Mouse (Mus musculus) myocyte (in vitro differentiated cells): ENCODE data around the gene Pianp. TPM values are rescaled to one million over a fixed set of nuclear protein-coding genes. Genes with fewer than 3 reads are reported as not detected.

Experiments used
- H3K27me3 ChIP-seq: one replicate; pipeline ENCODE4 v1.6.1; 2011; ENCODE audit not compliant: control insufficient read depth, insufficient read depth, insufficient read length
- H3K36me3 ChIP-seq: one replicate; pipeline ENCODE4 v1.6.1; 2011; ENCODE audit not compliant: control insufficient read depth, insufficient read depth
- H3K4me2 ChIP-seq: one replicate; pipeline ENCODE4 v1.6.1; 2011; ENCODE audit warnings: low read depth, control low read depth
- H3K4me3 ChIP-seq: one replicate; pipeline ENCODE4 v1.5.1; 2011; ENCODE audit warnings: mild to moderate bottlenecking, control low read depth, moderate library complexity
- H3K79me2 ChIP-seq: one replicate; pipeline ENCODE4 v1.6.1; 2011; ENCODE audit not compliant: control insufficient read depth, insufficient read depth
- H3ac ChIP-seq: one replicate; pipeline ENCODE4 v1.6.1; 2011; ENCODE audit not compliant: control insufficient read depth, insufficient read length
- CEBPB ChIP-seq: IDR thresholded peaks from 2 replicates; pipeline ENCODE4 v1.6.1; 2011; ENCODE audit warnings: mild to moderate bottlenecking, moderate library complexity; ENCODE audit not compliant: poor library complexity, insufficient read depth, severe bottlenecking
- E2F4 ChIP-seq: IDR thresholded peaks from one replicate; pipeline ENCODE4 v1.6.1; 2011; ENCODE audit warnings: mild to moderate bottlenecking, control low read depth, moderate library complexity; ENCODE audit not compliant: insufficient read depth
- MAX ChIP-seq: IDR thresholded peaks from one replicate; pipeline ENCODE4 v1.6.1; 2011; ENCODE audit warnings: low read depth, mild to moderate bottlenecking, control low read depth
- MYOD1 ChIP-seq, 3 experiments: IDR thresholded peaks; one replicate each; pipeline ENCODE4 v1.6.1; 2011; ENCODE audit warnings: control low read depth in 2 of 3, low read depth in 2 of 3, mild to moderate bottlenecking in 2 of 3, moderate library complexity in 1 of 3; ENCODE audit not compliant: insufficient read length in 2 of 3, control insufficient read depth in 1 of 3
- MYOG ChIP-seq, 3 experiments: IDR thresholded peaks; one replicate each; pipeline ENCODE4 v1.6.1; 2011; ENCODE audit warnings: control low read depth in 2 of 3, low read depth in 2 of 3, mild to moderate bottlenecking in 2 of 3; ENCODE audit not compliant: insufficient read length in 2 of 3, control insufficient read depth in 1 of 3, insufficient read depth in 1 of 3
- POLR2A ChIP-seq: IDR thresholded peaks from one replicate; pipeline ENCODE4 v1.6.1; 2011; ENCODE audit warnings: low read depth, mild to moderate bottlenecking, control low read depth, moderate library complexity; ENCODE audit not compliant: insufficient read length
- POLR2AphosphoS2 ChIP-seq: IDR thresholded peaks from one replicate; pipeline ENCODE4 v1.6.1; 2011; ENCODE audit warnings: low read depth, control low read depth; ENCODE audit not compliant: insufficient read length
- REST ChIP-seq: IDR thresholded peaks from one replicate; pipeline ENCODE4 v1.6.1; 2011; ENCODE audit warnings: mild to moderate bottlenecking, control low read depth, moderate library complexity; ENCODE audit not compliant: insufficient read depth, insufficient read length
- SRF ChIP-seq: IDR thresholded peaks from one replicate; pipeline ENCODE4 v1.6.1; 2011; ENCODE audit warnings: low read depth; ENCODE audit not compliant: control insufficient read depth, insufficient read length
- TCF12 ChIP-seq: IDR thresholded peaks from one replicate; pipeline ENCODE4 v1.6.1; 2011; ENCODE audit warnings: mild to moderate bottlenecking, control low read depth; ENCODE audit not compliant: poor library complexity, insufficient read depth, severe bottlenecking
- TCF3 ChIP-seq: IDR thresholded peaks from one replicate; pipeline ENCODE4 v1.6.1; 2011; ENCODE audit warnings: low read depth, control low read depth; ENCODE audit not compliant: insufficient read length
- USF1 ChIP-seq: IDR thresholded peaks from one replicate; pipeline ENCODE4 v1.6.1; 2011; ENCODE audit warnings: low read depth, mild to moderate bottlenecking, control low read depth, moderate library complexity
- polyA plus RNA-seq: library from polyadenylated mRNA; unstranded; fragments of >200 nt; fragmentation: generic; extraction: Trizol; gene quantifications from one replicate; pipeline ENCODE4 v1.2.1, GENCODE M21; 2012; ENCODE audit warnings: missing spikeins

The Pianp gene
- polyA plus RNA-seq, 1 experiment: 1.1 TPM

DNA sequence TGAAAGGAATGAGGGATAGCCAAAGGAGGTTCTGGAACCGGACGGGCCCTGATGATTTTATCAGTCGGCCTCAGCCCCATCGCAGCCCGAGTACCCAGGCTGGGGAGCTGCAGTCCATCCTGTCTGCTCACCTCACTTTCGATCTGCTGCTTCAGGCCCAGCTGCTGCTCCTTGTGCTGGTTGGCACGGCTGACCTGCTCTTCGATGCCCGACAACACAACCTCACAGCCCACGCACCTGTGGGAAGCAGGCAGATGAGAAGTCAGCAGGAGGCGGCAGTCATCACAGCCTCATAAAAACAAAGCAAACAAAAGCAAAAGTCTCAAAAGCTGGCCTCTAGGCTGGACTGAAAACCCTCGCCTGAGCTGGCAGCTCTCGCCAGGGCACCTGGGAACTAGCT, 36.5 kb upstream of the Pianp start:
- TF ChIP-seq REST: no peak
- TF ChIP-seq SRF: no peak
- no peak for TF ChIP-seq POLR2A
- TF ChIP-seq POLR2AphosphoS2: no peak
- no peak for TF ChIP-seq CEBPB
- no peak for TF ChIP-seq TCF12
- TF ChIP-seq MYOD1 (IDR thresholded peaks at IDR 0.05; ENCODE audit: control insufficient read depth in 1 of 3, insufficient read length in 2 of 3, low read depth in 2 of 3): no peak
- no peak for TF ChIP-seq MAX
- TF ChIP-seq MYOG (IDR thresholded peaks at IDR 0.05; ENCODE audit: control insufficient read depth in 1 of 3, insufficient read depth in 1 of 3, insufficient read length in 2 of 3, low read depth in 2 of 3): no peak
- TF ChIP-seq USF1: no peak
- no peak for TF ChIP-seq TCF3
- no peak for TF ChIP-seq E2F4
- H3K36me3 ChIP-seq: peaks cover 25% of the 10 kb centered on the region

GRCm38 (mm10) chr6:124961021-124961420, 35.5 kb upstream of the Pianp start:
- Histone ChIP-seq H3K36me3 (peaks cover 25% of the 10 kb centered on the region), H3K4me2 (no peak overlapping the region), H3ac (no peak overlapping the region), H3K4me3 (no peak overlapping the region), H3K27me3 (no peaks in the 10 kb centered on the region), H3K79me2 (peaks cover 11% of the 10 kb centered on the region)
- no peak for TF ChIP-seq REST
- TF ChIP-seq SRF: no peak
- TF ChIP-seq POLR2AphosphoS2: peak; percentile 26

More for the DNA sequence above, 36.5 kb upstream of the Pianp start:
- Histone ChIP-seq H3ac (no peak overlapping the region), H3K27me3 (no peaks in the 10 kb centered on the region), H3K4me2 (no peak overlapping the region), H3K79me2 (peaks cover 8% of the 10 kb centered on the region), H3K4me3 (no peak overlapping the region)

- Histone ChIP-seq H3ac (peak overlapping the region; percentile 32), H3K36me3 (peaks cover 10% of the 10 kb centered on the region), H3K27me3 (no peaks in the 10 kb centered on the region), H3K4me2 (peak overlapping the region; percentile 99), H3K79me2 (peaks cover 18% of the 10 kb centered on the region), H3K4me3 (peak overlapping the region; percentile 75)
- no peak for TF ChIP-seq TCF3
- TF ChIP-seq CEBPB: no peak
- no peak for TF ChIP-seq POLR2A
- TF ChIP-seq REST: no peak
- no peak for TF ChIP-seq TCF12
- no peak for TF ChIP-seq SRF
These were observed 31.9 kb upstream of the Pianp start for GRCm38 (mm10) chr6:124964638-124965037.

GRCm38 (mm10) chr6:124965088-124965719, 31.3 kb upstream of the Pianp start, which contains the start of gene Cops7a:
Gene Cops7a (minus strand): TSS chr6:124965538.
- H3K4me3 ChIP-seq: peak within 1 kb of the TSS; percentile 75
- peaks cover 18% of the 10 kb centered on the region for H3K79me2 ChIP-seq
- peak within 1 kb of the TSS; percentile 32 for H3ac ChIP-seq
- no peaks in the 10 kb centered on the region for H3K27me3 ChIP-seq
- TF ChIP-seq REST (no peak), USF1 (peak; percentile 93), MAX (peak; percentile 95), POLR2A (peak; percentile 78), TCF3 (peak; percentile 0), E2F4 (peak; percentile 25), CEBPB (no peak), POLR2AphosphoS2 (peak; percentile 80), MYOG (IDR thresholded peaks at IDR 0.05; ENCODE audit: control insufficient read depth in 1 of 3, insufficient read depth in 1 of 3, insufficient read length in 2 of 3, low read depth in 2 of 3) (no peak), MYOD1 (IDR thresholded peaks at IDR 0.05; ENCODE audit: control insufficient read depth in 1 of 3, insufficient read length in 2 of 3, low read depth in 2 of 3) (peak in 1 of 3 experiments; percentile 20), TCF12 (no peak), SRF (peak; percentile 69)
- peaks cover 4% of the 10 kb centered on the region for H3K36me3 ChIP-seq
- peak within 1 kb of the TSS; percentile 99 for H3K4me2 ChIP-seq

- H3K36me3 ChIP-seq: peaks cover 4% of the 10 kb centered on the region
- H3K4me3 ChIP-seq: peak overlapping the region; percentile 75
- peaks cover 18% of the 10 kb centered on the region for H3K79me2 ChIP-seq
- peak overlapping the region; percentile 75 for H3K4me2 ChIP-seq
- TF ChIP-seq USF1 (no peak), MYOD1 (IDR thresholded peaks at IDR 0.05; ENCODE audit: control insufficient read depth in 1 of 3, insufficient read length in 2 of 3, low read depth in 2 of 3) (no peak), TCF12 (no peak), POLR2A (no peak), SRF (no peak), CEBPB (no peak), TCF3 (no peak), E2F4 (no peak), POLR2AphosphoS2 (no peak), MAX (no peak), MYOG (IDR thresholded peaks at IDR 0.05; ENCODE audit: control insufficient read depth in 1 of 3, insufficient read depth in 1 of 3, insufficient read length in 2 of 3, low read depth in 2 of 3) (no peak), REST (no peak)
- H3ac ChIP-seq: peak overlapping the region; percentile 32
- no peaks in the 10 kb centered on the region for H3K27me3 ChIP-seq
These were observed 30.7 kb upstream of the Pianp start for GRCm38 (mm10) chr6:124965747-124966146.
